Mouse (Mus musculus): ENCODE results near the gene Fbln2.
"Not testable (repeated sequence)": the region's sequence is repeated elsewhere in the genome, so short reads cannot be mapped to it uniquely, and the experiment has no call there.

The Fbln2 gene

DNA sequence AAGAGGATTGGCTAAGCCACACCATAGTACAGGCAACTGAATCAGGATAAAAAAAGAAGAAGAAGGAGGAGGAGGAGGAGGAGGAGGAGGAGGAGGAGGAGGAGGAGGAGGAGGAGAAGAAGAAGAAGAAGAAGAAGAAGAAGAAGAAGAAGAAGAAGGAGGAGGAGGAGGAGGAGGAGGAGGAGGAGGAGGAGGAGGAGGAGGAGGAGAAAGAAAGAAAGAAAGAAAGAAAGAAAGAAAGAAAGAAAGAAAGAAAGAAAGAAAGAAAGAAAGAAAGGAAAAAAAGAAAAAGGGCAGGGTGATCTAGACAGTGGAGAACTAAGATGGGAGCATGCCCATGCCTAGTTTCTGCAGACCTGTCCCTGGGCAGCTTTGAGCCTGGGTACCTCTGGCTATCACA lies at the start of gene Fbln2:
Fbln2 (plus strand) TSS at position 301 of the 400 bp plus-strand sequence.
- DNase-seq = not testable (repeated sequence)

GRCm38 (mm10) chr6:91163195-91163911 lies 48.9 kb upstream of the Fbln2 start:
- no peak for DNase-seq

DNA sequence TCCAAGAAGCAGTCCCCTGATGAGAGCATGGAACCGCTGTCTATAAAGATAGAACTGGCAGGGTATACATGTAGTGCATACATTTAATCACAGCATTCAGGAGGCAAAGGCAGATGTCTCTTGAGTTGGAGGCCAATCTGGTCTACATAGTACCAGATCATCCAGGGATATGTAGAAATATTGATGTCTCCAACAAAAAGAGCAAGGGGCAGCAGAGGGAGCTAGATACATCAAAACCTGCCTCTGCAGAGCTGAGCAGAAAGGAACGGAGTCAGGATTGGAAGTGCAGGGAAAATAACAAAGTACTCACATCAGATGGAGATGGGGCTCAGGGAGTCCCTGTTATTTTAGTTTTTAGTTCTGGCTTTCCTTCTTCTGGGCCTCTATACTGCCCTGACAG lies 47.7 kb upstream of the Fbln2 start:
- DNase-seq = no peak

DNA sequence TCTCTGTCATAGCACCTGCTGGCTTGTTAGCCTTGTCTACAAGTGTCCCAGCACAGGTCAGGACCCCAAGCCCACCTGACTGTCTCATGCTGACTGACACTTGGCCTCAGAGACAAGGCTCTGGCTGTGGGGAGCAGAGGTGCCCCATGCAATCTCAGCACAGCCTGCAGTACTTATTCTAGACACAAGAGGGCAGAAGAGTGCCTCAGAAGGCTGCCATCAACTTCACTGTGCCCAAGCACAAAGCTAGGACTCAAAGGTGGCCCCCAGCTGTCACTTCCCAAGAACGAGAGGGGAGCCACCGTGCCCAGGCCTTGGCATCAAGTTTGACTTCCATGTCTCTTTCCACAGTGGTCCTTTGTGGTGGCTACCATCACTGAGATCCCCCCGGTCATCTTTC lies 47.0 kb upstream of the Fbln2 start:
- peak; percentile 87 to 90 for DNase-seq

DNA sequence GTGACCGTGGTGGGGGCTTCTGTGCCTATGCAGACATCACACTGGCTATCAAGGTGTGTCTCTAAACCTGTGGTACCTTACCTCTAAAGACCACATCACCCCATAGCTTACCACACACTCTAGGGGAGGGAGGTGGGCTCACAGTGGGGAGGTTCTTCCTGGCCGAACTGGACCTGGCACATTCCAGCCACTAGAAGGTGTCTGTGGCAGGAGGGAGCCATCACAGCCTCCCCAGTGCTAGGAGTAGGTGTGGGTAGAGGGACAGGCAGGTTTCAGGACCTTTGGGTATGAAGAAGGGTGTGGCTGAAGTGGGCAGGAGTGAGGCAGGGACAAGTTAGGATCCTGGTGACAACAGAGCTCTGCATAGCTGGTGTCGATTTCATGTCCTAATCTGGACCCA lies 44.4 kb upstream of the Fbln2 start:
- DNase-seq = no peak

- DNase-seq = no peak
Measured at GRCm38 (mm10) chr6:91169129-91169528, 43.1 kb upstream of the Fbln2 start.

GRCm38 (mm10) chr6:91171396-91171895 lies 40.8 kb upstream of the Fbln2 start:
- no peak for DNase-seq

DNA sequence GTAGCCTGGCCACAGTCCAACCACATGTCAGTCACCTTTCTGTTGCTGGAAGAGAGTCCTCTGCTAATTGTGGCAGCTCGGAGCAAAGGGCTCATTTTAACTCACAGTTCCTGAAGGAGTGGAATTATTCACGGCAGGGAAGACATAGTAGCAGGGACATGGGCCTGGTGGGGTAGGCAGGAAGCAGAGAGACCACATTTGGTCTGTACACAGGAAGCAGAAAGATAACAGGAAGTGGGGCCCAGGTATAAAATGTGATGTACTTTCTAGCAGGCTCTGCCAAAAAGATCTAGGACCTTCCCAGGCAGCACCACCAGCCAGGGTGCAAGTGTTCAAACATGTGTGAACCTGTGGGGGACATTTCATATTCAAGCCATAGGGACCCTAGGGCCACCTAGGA lies 39.9 kb upstream of the Fbln2 start:
- no peak for DNase-seq

DNA sequence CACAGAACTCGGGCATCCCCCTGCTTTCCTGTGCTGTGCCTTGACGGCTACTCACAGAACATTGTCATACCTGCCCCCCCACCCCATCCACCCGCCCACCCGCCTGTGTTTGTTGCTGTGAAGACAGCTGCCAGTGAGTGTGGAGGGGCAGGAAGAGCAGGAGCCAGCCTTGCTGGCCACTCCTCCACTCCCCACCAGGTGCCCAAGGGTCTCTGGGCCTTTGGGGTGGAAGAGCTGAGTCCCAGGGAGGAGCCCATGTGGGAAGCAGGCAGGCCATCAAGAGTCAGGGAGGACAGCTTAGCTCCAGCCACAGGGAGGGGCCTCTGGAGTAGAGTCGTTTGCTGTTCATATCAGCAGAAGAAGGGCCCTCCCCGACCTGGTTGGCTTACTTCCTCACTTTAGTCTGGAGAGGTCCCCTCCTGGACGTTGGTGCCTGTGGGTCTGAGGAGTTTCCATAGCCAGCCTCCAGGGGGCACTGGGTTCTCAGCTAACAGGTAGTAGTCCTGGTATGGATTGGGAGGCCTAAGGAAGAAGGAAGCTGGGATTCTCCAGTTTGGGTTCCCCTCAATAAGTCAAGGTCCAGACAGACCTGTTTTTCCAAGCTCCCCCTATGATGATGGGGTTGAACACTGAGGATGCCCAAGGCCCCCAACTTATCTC lies 38.9 kb upstream of the Fbln2 start:
- peak; percentile 71 to 81 for DNase-seq

DNA sequence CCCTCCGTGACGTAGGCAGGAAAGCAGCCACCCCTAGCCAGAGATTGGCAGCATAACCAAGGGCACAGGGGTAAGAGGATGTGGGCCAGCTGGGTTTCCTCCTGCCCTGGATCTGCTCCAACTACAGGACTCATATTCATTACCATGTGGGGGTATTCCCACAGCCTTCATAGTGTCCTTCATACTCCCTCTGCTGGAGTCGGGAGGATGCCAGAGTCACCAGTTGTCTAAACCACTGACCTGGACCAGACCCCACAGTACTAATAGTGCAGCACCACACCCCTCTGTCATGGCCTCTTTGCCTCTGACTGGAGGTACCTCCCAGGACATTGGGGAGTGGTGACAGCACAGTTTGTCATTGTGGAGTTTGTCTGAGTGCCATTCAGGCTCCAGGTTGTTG lies 38.0 kb upstream of the Fbln2 start:
- no peak for DNase-seq

DNA sequence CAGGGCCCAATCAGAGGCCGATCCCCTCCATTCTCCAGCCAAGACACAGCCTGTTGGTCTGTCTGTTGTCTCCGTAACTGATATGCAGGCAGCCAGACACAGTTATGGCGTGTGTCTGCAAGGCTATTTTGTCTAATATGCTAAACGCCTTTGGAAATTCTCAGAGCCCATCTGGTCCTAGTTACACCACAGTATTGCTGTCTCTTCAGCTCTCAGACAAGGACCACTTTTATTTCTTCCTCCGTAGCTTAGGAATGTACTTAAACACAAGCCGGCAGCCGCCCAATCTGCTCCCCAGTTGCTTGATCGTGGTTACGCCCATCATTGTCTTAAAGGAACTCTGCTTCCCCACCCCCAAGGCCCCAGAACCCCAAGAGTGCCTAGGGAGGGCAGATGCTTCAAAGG lies 31.5 kb upstream of the Fbln2 start:
- DNase-seq = no peak

GRCm38 (mm10) chr6:91181320-91181719 lies 30.9 kb upstream of the Fbln2 start:
- peak in 1 of 2 experiments; percentile 45 for DNase-seq

GRCm38 (mm10) chr6:91182075-91182490 lies 30.2 kb upstream of the Fbln2 start:
- DNase-seq = no peak

- no peak for DNase-seq
Measured at GRCm38 (mm10) chr6:91183041-91183440, 29.2 kb upstream of the Fbln2 start.

GRCm38 (mm10) chr6:91183980-91184379 lies 28.3 kb upstream of the Fbln2 start:
- no peak for DNase-seq

GRCm38 (mm10) chr6:91184776-91185175 lies 27.5 kb upstream of the Fbln2 start:
- no peak for DNase-seq

DNA sequence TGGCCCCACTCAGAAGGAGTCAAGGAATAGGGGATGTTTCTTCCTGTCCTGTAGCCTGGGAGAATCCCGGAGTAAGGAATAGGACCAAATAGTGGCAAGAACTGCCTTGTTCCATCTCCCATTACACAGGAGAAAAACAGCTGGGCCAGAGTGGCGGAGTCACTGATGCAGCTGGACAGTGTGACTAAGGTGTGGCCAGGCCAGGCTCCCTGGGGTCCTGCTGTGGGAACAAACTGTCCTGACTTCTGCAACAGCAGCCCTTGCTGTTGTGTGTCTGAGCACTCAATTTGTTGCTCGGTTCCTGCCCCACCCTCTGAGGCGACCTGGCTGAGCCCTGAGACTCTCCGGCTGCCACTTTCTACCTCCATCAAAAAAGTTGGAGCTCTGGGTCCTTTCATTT lies 26.8 kb upstream of the Fbln2 start:
- no peak for DNase-seq

DNA sequence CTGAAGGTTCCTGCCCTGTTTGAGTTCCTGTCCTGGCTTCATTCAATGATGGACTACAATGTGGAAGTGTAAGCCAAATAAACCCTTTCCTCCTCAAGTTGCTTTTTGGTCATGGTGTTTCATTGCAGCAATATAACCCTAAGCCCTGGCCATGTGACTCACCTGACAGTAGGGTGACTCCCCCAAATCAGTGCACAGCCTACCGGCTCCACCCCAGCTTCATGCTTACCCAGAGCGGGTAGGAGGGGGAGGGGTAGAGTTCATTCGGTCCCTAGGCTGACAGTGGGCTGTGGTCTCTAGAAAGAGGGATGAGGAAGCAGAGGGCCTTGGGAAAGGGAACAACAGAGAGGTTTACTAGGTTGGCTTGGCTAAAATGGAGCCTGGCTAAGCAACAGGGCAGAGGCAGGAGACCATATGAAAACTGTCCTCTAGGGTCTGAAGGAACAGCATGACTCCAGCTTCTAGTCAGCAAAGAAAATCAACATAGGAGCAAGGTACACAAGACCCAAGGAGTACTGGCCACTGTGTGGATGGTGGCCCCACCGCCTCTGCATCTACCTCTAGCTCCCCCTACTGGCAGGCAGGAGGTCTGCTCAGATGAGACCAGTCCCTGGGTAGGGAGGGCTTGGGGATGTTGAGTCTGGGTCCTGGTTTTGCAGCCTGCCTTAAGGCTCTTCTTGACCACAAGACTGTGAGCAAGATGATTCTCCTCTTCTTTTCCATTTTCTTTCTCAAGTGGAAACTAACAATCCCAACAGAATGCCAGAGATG lies 25.9 kb upstream of the Fbln2 start:
- peak in 1 of 2 experiments; percentile 51 for DNase-seq

DNA sequence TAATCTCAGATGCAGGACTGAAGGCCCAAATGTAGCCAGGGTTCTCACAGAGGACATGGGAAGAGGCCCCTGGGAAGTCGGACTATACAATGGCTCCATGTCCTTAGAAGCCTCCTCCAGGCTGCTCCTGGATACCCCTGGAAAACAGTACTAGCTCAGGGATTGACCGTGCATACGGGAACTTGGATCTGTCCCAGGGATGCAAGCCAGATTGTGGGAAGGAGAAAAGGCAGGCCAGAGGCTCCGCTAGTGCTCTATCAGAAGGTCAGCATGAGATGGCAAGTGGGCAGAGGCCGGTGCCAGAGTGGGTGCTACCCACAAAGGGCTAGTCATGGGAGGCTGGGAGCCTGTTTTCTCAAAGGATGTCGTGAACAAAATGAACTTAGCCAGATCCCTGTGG lies 25.3 kb upstream of the Fbln2 start:
- peak in 1 of 2 experiments; percentile 63 for DNase-seq

DNA sequence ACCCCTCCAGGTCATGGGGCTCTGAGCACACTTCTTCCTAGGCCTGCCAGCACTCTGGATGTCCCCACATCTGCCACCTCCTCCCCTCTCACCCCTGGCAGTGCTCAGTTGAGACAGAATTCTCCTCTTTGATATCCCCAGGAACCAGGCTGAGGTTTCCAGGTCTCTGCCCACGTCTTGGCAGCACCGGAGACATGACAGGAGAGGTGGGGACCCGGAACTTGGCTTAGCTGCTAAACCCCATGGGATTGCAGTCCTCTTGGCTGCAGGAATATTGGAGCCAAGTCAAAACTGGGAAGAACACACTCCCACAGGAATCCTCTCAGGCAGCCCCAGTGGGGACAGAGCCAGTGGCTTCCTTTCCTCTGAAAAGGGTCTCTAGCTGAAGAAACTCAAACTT lies 24.4 kb upstream of the Fbln2 start:
- no peak for DNase-seq

DNA sequence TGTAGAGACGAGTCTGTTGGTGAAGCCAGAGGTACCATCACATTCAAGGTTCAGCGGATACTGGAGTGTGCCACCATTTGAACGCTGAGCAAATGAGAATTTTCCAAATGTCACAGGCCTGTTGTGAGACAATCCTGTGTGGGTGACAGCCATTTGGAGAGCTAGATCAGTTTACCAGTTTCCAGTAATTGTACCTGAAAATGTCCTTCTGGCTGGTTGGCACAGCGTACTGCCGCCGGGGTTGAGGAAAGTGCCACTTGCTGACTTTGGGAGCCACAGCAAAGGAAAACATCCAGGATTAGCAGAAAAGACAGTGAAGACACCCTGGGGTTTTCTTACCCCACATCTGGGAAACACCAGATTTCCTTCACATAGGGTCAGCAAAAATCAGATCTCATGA lies 22.3 kb upstream of the Fbln2 start:
- DNase-seq = peak; percentile 56 to 71

GRCm38 (mm10) chr6:91191465-91191864 lies 20.8 kb upstream of the Fbln2 start:
- DNase-seq = no peak

DNA sequence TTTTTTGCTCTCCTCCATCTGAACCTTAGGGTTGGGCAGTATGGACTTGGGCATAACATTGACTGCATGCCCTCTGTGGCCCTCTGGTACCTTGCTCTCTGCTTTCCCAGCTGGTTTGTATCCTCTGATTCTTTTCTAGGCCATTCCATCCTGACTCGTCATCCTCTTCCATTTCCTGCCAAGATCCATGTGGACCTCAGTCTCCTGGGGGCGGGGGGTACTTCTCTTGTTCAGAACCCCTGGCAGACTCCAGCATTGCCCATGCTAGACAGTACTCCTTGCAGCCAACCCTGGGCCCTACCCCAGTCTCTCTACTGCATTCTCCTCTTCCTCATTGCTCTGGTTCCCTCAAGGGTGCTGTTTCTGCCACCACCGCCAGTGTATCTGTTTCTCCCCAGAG lies 19.8 kb upstream of the Fbln2 start:
- no peak for DNase-seq

Measured in cerebellum, postnatal 25 days (tissue).